Mouse (Mus musculus) kidney, embryonic 15.5 days (tissue): ENCODE results near the gene Rab6a. TPM values are rescaled to one million over a fixed set of nuclear protein-coding genes. Genes with fewer than 3 reads are reported as not detected.
"Not testable (repeated sequence)": the region's sequence is repeated elsewhere in the genome, so short reads cannot be mapped to it uniquely, and the experiment has no call there.

Experiments
- ATAC-seq: fragments of 200-750 bp; cut with Nextera tagmentation; replicated peaks from 2 replicates; pipeline ENCODE4 v1.8.0; 2017; ENCODE audit warnings: moderate TSS enrichment; ENCODE audit not compliant: low FRiP score
- H3K27ac ChIP-seq: fragments of 300-500 bp; sonication (generic); 2 replicates; pipeline ENCODE4 v1.5.1; 2015; ENCODE audit warnings: mild to moderate bottlenecking, inconsistent platforms
- H3K27me3 ChIP-seq: fragments of 300-500 bp; sonication (generic); 2 replicates; pipeline ENCODE4 v1.6.1; 2015; ENCODE audit warnings: inconsistent platforms
- H3K36me3 ChIP-seq: fragments of 300-500 bp; sonication (generic); 2 replicates; pipeline ENCODE4 v1.6.1; 2015; ENCODE audit warnings: inconsistent platforms
- H3K4me1 ChIP-seq: fragments of 300-500 bp; sonication (generic); 2 replicates; pipeline ENCODE4 v1.6.1; 2015; ENCODE audit warnings: inconsistent platforms
- H3K4me2 ChIP-seq: fragments of 300-500 bp; sonication (generic); 2 replicates; pipeline ENCODE4 v1.6.1; 2015; ENCODE audit warnings: moderate library complexity, mild to moderate bottlenecking, inconsistent platforms
- H3K4me3 ChIP-seq: fragments of 300-500 bp; sonication (generic); replicated peaks from 2 replicates; pipeline ENCODE4 v1.5.1; 2015; ENCODE audit warnings: mild to moderate bottlenecking, inconsistent platforms
- H3K9ac ChIP-seq: fragments of 300-500 bp; sonication (generic); 2 replicates; pipeline ENCODE4 v1.6.1; 2015; ENCODE audit warnings: mild to moderate bottlenecking, inconsistent platforms
- H3K9me3 ChIP-seq: fragments of 300-500 bp; sonication (generic); replicated peaks from 2 replicates; pipeline ENCODE4 v1.6.1; 2016; ENCODE audit warnings: inconsistent platforms
- WGBS: fragments of 180-500 bp; shearing (Covaris S2); methylation state at CpG from one replicate; pipeline ENCODE4 v1.1.7; 2015; ENCODE audit warnings: mixed read lengths; 5-methylcytosine and 5-hydroxymethylcytosine counted together
- polyA plus RNA-seq: library from polyadenylated mRNA; unstranded; fragments of >200 nt; fragmentation: Nextera tagmentation; extraction: Ambion mirVana; gene quantifications from 2 replicates; pipeline ENCODE4 v1.2.1, GENCODE M21; 2015

Rab6a gene
- polyA plus RNA-seq: 102 and 105 TPM in 2 replicates

DNA sequence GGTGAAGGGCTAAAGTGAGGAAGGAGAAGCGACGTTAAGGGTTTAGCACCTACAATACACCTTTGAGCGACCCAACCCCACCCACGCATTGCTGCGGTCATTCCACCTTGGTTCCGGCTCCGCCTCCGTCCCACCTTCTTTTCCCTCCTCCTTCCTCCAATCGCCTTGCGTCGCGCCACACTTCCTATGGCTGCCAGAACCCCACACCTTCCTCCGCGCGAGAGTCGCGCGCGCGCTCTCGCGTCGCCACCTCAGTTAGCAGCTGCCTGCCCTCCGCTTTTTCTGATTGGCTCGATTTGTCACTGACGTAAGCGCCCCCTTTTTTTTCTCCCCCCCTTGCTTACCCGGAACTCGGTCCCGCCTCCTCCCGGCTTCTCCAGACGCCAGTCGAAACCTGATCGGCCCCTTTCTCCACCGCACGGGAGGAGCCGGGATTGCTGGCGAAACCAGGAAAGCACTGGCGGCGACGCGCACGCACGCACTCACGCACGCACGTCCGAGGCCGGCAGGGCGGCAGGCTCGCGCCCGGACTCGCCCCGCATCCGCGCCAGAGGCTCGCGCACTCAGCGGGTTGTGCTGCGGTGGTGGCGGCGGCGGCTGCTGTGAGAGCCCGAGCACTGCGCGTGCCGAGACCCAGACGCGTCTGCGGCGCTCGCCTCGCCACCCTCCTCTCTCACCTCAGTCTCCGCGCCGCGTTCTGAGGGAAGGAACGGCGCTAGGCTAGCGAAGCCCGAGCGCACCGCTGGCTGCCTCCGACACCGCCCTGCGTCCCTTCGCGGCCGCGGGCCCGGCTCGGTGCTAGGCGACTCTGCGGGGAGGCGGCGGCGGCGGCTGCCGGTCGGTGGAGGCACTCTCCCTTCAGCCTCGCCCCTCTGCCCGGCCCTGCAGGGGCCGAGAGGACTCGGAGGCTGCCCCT is at the start of gene Rab6a:
TSS of gene Rab6a (plus strand) at position 197 of the 916 bp plus-strand sequence.
- ATAC-seq: peak; percentile 98
- Histone ChIP-seq H3K27ac (peak within 1 kb of the TSS; percentile 99), H3K27me3 (no peaks in the 10 kb centered on the region), H3K4me2 (peak within 1 kb of the TSS; percentile 75), H3K4me1 (peaks cover 13% of the 10 kb centered on the region), H3K9ac (peak within 1 kb of the TSS; percentile 97), H3K9me3 (no peaks in the 10 kb centered on the region), H3K4me3 (peak within 1 kb of the TSS; percentile 72), H3K36me3 (no peaks in the 10 kb centered on the region)
- WGBS: under 1% methylated on average over 95 of the region's 105 CpGs

DNA sequence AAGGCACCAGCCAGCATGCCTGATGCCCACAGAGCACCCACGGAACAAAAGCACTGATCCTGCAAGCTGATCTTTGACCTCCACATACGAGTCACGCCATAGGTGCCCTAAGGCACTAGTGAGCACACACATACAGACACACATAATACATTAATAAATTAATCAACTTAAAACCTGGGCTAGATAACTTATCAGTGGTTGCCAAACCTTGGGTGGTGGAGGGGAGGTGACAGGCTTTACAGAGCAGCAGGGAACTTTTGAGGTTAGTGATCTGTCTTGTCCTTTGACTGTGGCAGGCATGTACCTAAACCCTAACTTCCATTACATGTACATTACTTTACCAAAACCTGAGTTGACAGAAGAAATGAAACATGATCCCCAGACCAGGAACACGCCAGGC is 47.9 kb upstream of the Rab6a start:
- H3K4me3 ChIP-seq: no peak overlapping the region
- no peak overlapping the region for H3K27ac ChIP-seq
- no peak for ATAC-seq
- H3K9me3 ChIP-seq: no peaks in the 10 kb centered on the region
- H3K27me3 ChIP-seq: no peaks in the 10 kb centered on the region
- 78% methylated on average over 4 of the region's 4 CpGs for WGBS
- no peaks in the 10 kb centered on the region for H3K4me1 ChIP-seq
- H3K4me2 ChIP-seq: no peak overlapping the region
- H3K36me3 ChIP-seq: peaks cover 25% of the 10 kb centered on the region
- no peak overlapping the region for H3K9ac ChIP-seq

DNA sequence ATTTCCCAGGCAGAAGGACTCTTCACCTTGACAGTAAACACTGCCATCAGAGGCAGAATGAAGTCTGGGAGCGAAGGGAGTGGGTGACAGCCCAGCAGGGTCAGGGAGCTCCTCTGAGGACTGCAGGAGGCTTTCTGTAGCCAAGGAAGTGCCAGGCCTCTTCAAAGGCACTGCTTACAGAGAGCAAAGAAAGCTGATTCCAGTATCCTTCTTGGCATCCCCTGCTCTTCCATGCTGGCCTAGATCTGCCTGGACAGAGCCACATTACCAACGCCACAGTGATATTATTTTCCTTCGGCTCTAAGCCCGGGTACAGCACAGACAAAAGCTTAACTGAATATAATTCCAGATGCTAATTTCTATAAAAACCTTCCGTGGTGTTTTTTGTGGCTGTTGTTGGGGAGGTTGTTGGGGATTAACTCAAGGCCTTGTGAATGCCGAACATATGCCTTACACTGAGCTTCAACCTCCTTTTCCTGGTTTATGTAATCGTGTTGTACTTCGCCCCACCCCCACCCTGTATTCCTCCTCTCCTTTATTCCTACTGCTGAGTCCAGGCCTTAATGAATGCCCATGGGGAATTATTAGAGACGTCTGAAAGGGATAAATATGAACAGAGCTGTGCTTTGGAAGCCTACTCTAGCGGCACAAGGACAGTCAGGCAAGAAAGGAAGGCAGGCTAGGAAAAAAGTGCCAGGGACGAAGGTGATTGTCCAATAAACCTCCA is 45.2 kb upstream of the Rab6a start:
- H3K9ac ChIP-seq: no peak overlapping the region
- H3K9me3 ChIP-seq: no peaks in the 10 kb centered on the region
- peaks cover 31% of the 10 kb centered on the region for H3K36me3 ChIP-seq
- no peak overlapping the region for H3K4me2 ChIP-seq
- no peak for ATAC-seq
- 76% methylated on average over 11 of the region's 11 CpGs for WGBS
- H3K4me1 ChIP-seq: no peaks in the 10 kb centered on the region
- H3K27me3 ChIP-seq: no peaks in the 10 kb centered on the region
- H3K27ac ChIP-seq: no peak overlapping the region
- no peak overlapping the region for H3K4me3 ChIP-seq

DNA sequence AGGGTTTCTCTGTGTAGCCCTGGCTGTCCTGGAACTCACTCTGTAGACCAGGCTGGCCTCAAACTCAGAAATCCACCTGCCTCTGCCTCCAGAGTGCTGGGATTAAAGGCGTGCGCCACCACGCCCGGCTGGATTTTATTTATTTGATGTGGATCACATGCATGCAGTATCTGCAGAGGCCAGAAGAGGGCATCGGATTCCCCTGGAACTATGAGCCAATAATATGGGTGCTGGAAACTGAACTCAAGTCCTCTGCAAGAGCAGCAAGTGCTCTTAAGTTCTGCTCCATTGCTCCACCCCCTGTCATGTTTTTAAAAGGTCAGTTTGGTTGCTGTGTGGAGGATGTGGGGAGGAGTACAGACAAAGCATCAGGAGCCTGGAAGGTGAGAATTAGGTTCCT is 40.0 kb upstream of the Rab6a start:
- not testable (repeated sequence) for H3K9me3 ChIP-seq
- WGBS: 86% methylated on average over 5 of the region's 5 CpGs

DNA sequence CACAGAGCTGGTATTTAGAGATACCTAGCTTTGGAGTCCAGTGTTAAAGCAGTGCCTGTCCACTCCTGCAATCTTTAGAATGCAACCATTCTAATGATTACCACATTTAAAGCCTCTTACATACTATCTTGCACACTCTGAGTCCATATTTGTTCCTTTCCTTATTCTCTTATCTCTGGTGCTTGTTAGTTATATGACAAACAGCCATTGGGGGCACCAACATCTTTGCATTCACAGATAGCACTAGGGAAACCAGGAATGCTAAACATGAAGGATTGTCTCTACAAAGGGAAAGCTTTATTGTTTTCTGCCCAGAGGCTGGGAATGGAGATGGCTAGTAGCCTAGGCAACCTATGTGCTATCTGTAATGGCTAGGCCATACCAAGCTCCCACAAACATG is 37.3 kb upstream of the Rab6a start:
- Histone ChIP-seq H3K4me2 (no peak overlapping the region), H3K27ac (no peak overlapping the region), H3K4me3 (no peak overlapping the region), H3K36me3 (peaks cover 33% of the 10 kb centered on the region), H3K9me3 (no peaks in the 10 kb centered on the region), H3K9ac (no peak overlapping the region), H3K27me3 (no peaks in the 10 kb centered on the region), H3K4me1 (no peaks in the 10 kb centered on the region)
- no peak for ATAC-seq

More for the DNA sequence above, 40.0 kb upstream of the Rab6a start:
- H3K4me3 ChIP-seq, H3K9ac ChIP-seq, H3K27me3 ChIP-seq, H3K27ac ChIP-seq, H3K4me1 ChIP-seq, ATAC-seq, H3K4me2 ChIP-seq: not testable (repeated sequence)
- peaks cover 39% of the 10 kb centered on the region for H3K36me3 ChIP-seq

DNA sequence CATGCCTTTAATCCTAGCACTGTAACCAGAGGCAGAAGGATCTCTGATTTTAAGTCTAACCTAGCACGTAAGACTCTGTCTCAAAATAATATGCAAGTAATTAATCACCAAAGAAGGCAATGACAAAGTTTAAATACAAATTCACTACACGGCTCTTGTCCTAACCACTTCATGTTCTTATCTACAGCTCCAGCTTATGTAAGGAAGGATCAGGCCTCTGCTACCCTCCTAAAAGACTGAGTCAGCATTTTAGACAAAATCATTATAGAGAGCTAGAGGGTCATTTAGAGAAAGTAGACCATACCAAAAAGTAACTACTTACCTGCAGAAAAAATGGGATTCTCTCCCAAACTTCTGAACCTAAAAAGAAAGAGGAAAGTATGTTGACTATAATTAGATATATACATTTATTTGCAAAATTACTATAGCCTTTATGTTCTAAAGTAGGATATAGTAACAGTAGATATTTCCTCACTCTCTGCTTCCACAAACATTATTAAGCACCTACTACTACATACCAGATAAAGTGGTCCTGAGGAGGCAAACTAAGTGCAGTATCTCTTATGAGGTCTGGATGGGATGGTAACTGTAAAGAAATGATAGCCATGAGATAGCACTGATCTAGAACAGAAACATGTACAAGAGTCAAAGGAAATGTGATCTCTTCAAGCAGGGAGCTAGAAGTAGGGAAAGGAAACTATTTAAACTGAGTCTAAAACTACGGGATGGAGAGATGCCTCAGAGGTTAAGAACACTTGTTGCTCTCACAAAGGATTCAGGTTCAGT is 36.1 kb upstream of the Rab6a start:
- ATAC-seq: no peak

DNA sequence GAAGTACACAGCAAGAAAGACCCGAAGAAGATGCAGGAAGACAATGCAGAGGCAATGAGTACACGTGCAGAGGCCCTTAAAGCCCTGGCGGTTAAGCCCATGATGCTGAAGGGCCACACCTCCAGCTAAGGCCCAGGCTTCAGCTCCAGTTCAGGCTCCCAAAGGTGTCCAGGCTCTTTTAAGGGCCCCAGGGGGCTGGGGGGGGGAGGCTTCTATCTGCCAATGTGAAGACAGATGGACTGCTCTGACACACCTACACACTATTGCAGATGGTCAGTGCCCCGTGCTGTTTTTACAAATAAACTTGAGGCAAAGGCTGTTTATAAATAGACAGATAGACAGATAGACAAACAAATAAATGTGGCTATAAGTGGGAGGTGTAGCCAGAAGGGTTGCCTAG is 35.1 kb upstream of the Rab6a start:
- WGBS: 86% methylated on average over 4 of the region's 4 CpGs
- H3K36me3 ChIP-seq: peaks cover 30% of the 10 kb centered on the region
- H3K27me3 ChIP-seq: no peaks in the 10 kb centered on the region
- H3K9ac ChIP-seq: no peak overlapping the region
- no peak for ATAC-seq
- H3K4me3 ChIP-seq: no peak overlapping the region
- no peaks in the 10 kb centered on the region for H3K4me1 ChIP-seq
- no peak overlapping the region for H3K4me2 ChIP-seq
- no peak overlapping the region for H3K27ac ChIP-seq
- no peaks in the 10 kb centered on the region for H3K9me3 ChIP-seq

More for the DNA sequence above, 36.1 kb upstream of the Rab6a start:
- peaks cover 30% of the 10 kb centered on the region for H3K36me3 ChIP-seq
- no peaks in the 10 kb centered on the region for H3K4me1 ChIP-seq
- no peak overlapping the region for H3K4me3 ChIP-seq
- H3K27me3 ChIP-seq: no peaks in the 10 kb centered on the region
- H3K9ac ChIP-seq: no peak overlapping the region
- no peak overlapping the region for H3K4me2 ChIP-seq
- H3K27ac ChIP-seq: no peak overlapping the region
- 79% methylated on average over 3 of the region's 3 CpGs for WGBS
- H3K9me3 ChIP-seq: no peaks in the 10 kb centered on the region

DNA sequence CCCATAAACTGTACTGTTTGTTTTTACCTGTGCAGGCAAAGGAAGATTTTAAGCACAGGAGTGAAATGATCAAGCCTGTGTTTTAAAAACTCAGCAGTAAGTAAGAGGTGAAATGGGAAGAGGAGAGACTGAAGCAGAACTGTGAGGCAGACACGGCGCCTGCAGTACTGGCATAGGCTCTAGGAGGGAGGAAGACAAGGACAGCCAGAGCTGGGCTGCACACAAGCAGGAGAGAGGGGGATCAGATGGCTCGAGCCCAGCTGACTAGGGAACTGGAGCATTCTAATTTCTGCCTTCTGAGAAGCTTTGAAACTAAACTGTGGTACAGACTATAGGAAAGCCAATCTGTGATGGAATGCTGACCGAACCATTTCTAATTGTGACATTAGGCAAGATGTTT is 34.5 kb upstream of the Rab6a start:
- Histone ChIP-seq H3K4me1 (no peaks in the 10 kb centered on the region), H3K27ac (no peak overlapping the region), H3K36me3 (peaks cover 25% of the 10 kb centered on the region), H3K9ac (no peak overlapping the region), H3K4me3 (no peak overlapping the region), H3K4me2 (no peak overlapping the region), H3K27me3 (no peaks in the 10 kb centered on the region), H3K9me3 (no peaks in the 10 kb centered on the region)
- WGBS: 82% methylated on average over 4 of the region's 4 CpGs
- no peak for ATAC-seq

DNA sequence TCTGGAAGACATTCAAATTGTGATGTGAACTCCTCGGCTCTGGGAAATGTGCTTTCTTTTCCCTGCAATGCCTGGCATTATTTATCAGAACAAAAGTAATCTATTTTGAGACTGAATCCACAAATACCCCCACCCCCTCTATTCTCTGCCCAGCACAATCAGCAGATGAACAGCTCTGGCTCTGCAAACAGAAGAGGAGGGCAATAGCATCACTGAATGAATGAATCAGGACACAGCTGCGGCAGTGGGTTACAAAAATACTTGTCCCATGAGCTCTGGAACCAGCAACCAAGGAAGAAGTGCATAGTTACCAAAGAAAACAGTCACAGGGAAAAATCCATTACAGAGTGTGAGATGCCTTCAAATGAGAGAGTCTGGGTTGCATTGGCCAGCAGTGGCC is 28.4 kb upstream of the Rab6a start:
- peaks cover 8% of the 10 kb centered on the region; the same call in 1 of the 2 replicates for H3K4me1 ChIP-seq
- no peak overlapping the region for H3K4me2 ChIP-seq
- H3K36me3 ChIP-seq: peaks cover 4% of the 10 kb centered on the region; the same call in 1 of the 2 replicates
- no peak overlapping the region for H3K27ac ChIP-seq
- WGBS: 90% methylated on average over 2 of the region's 2 CpGs
- no peak overlapping the region for H3K4me3 ChIP-seq
- ATAC-seq: no peak
- no peak overlapping the region for H3K9ac ChIP-seq
- H3K9me3 ChIP-seq: no peaks in the 10 kb centered on the region
- H3K27me3 ChIP-seq: no peaks in the 10 kb centered on the region

DNA sequence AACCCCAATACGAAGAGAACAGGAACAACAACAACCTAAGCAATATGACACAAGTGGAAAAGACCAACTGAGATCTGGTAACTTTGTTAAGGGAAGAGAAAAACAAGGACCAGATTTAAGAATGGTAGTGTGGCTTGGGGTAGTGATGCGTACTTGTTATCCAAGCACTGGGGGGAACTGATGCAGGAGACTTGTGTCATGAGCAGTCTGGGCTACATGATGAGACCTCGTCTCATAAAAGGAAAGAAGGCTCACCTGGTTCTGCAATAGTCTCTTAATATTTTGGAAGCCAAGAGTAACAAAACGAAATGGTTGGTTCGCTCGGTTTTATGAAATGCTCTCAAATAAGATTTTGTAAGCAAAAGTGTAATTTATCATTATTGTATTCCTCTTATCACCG is 25.0 kb upstream of the Rab6a start:
- WGBS: 42% methylated on average over 7 of the region's 7 CpGs
- no peak for ATAC-seq
- H3K36me3 ChIP-seq: no peaks in the 10 kb centered on the region
- peak overlapping the region; percentile 92; the same call in 1 of the 2 replicates for H3K27ac ChIP-seq
- peak overlapping the region; percentile 64 for H3K4me3 ChIP-seq
- peak overlapping the region; percentile 80 for H3K4me2 ChIP-seq
- peak overlapping the region; percentile 69 for H3K9ac ChIP-seq
- no peaks in the 10 kb centered on the region for H3K27me3 ChIP-seq
- H3K9me3 ChIP-seq: no peaks in the 10 kb centered on the region
- H3K4me1 ChIP-seq: peaks cover 8% of the 10 kb centered on the region; the same call in 1 of the 2 replicates

DNA sequence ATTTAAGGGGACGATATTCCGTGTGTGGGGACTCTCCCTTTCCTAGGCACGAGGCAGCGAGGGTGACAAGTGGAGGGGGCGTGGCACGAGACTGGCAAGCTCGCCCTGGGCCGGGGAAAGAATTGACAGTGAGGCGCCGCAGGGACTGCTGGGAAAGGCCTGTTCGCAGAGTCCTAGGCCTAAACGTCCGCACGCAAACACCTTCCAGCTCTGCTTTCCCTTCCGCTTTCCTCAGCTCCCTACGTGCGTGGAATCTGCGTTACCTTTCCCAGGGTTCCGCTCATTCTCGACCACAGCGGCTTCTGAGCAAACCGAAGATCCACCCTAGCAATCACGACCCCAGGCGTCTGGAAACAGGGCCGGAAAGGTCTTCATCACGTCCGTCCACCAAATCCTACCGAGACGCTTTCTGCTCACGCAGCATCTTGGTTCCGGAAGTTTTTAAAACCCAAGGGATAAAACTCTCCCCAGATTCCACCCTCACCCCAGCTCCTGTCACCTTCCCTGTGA is 24.4 kb upstream of the Rab6a start:
- 0% methylated on average over 31 of the region's 31 CpGs for WGBS
- peak overlapping the region; percentile 64 for H3K4me3 ChIP-seq
- H3K9me3 ChIP-seq: no peaks in the 10 kb centered on the region
- no peaks in the 10 kb centered on the region for H3K36me3 ChIP-seq
- H3K9ac ChIP-seq: peak overlapping the region; percentile 69
- peak overlapping the region; percentile 92 for H3K27ac ChIP-seq
- H3K4me2 ChIP-seq: peak overlapping the region; percentile 80
- ATAC-seq: peak; percentile 91
- no peaks in the 10 kb centered on the region for H3K27me3 ChIP-seq
- H3K4me1 ChIP-seq: peaks cover 8% of the 10 kb centered on the region; the same call in 1 of the 2 replicates
